Mouse (Mus musculus): ENCODE measurements around the gene Cpa5.

Cpa5 gene

DNA sequence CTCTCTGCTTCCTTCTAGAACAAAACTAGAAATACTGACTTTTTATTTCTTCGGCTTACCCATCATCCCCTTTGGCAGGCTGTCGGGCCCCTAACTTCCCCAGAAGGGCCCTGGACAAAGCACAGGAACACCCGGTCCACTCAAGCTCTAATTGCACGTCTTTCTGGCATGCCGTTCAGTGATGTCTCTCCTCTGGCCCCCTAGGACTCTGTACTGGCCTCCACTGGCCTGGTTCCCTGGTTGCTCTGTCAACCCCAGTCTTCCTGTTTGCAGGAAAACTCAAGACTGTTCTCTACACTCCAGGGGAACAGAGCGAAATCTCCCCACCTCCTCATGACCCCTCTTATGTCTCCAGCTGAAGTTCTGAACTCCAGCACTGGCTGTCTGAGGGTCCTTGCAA lies 7.9 kb downstream of the Cpa5 start:
- TF ChIP-seq GATA4 (IDR thresholded peaks at IDR 0.05; ENCODE audit: insufficient replicate concordance, low read length), result no peak

DNA sequence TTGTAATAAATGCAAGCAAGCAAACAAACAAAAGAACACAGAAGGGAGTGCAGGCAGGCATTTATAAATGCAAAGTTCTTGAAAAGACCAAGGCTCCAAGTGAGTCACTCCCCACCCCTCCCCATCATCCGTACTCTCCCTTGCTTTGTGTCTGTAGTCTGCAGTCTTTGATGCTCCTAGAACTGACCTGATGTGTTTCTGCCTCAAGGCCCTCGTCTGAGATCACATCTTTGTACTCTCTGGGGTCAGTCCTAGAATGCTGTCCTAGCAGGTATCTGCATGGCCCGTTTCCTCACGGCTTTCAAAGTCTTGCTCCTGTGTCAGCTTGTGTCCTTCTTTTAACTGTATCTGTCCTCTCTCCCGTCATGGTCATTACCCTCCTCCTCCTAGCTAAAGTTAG lies 8.8 kb downstream of the Cpa5 start:
- no peak for TF ChIP-seq GATA4 (IDR thresholded peaks at IDR 0.05; ENCODE audit: insufficient replicate concordance, low read length)

DNA sequence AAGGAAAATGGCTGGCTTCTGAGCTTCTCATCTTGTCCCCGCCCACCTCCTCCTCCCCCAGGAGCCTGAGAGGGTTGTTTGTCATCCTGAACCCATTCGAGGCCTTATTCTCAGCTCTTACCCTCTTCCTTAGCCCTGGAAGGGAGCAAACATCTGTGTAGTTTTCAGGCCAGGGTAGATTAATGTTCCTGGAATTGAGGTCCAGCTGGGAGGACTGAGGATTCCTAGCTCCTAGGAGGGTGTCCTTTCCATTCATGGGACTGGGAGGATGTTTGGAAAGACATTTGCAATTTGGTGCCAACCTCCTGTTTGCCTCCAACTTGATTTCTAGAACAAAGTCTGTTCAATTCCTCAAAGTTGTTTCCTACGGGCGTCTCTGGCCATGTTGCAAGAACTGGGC lies 9.8 kb downstream of the Cpa5 start:
- no peak for TF ChIP-seq GATA4 (IDR thresholded peaks at IDR 0.05; ENCODE audit: insufficient replicate concordance, low read length)

DNA sequence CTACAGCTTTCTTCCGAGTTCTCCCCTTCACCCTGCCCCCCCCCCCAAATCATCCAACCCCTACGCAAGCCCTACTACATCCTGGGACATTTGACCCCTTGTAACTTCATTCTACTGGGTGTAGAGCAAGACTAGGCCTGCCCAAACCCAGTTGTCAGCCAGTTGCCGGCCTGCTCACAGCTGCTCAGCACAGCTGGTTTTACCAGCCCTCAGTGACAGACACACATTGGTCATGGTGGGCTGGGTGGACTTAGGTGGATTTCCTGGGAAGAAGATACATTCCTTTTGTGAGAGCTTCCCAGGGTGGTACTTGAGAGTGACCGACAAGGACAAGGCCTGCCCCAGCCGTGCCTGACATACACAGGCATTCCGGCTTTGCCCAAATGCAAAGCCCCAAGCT lies 10.2 kb downstream of the Cpa5 start:
- TF ChIP-seq GATA4 (IDR thresholded peaks at IDR 0.05; ENCODE audit: insufficient replicate concordance, low read length), result no peak

DNA sequence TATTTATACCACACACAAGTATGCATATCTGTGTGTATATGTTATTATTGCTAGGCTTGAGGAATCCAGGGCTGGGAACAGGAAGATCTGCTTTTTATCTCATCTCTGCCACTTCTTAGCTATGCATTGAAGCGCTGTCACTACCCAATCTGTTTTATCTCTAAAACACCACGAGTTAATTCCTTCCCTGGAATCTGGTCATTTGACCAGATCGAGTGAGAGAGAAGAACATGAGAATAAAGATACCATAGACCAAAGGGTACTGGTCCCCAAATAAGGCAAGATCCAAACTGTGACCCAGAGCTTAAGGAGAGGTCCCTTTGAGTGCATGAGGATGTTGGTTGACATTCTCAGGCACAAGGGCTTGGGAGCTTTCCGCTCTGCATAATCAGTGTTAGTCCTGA lies 11.2 kb downstream of the Cpa5 start:
- no peak for TF ChIP-seq GATA4 (IDR thresholded peaks at IDR 0.05; ENCODE audit: insufficient replicate concordance, low read length)

DNA sequence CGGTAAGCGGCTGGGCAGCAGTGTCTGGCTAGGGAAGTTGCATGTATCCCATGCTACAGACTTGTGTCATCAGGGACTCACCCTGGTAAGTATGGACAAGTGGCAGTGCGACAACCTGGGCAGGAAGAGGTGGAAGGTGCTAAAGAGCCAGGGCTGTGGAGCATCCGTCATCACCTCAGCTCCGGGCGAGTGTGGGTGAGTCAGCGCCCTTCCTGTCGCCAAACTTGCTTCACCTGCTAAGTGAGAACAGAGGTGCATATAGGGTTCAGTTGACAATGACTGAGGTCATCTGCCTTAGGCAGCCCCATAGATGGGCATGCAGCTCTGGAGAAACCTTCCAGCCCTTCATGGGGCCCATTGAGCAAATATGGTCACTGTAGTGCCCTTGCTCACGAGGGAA lies 14.0 kb downstream of the Cpa5 start:
- no peak for TF ChIP-seq GATA4 (IDR thresholded peaks at IDR 0.05; ENCODE audit: insufficient replicate concordance, low read length)

DNA sequence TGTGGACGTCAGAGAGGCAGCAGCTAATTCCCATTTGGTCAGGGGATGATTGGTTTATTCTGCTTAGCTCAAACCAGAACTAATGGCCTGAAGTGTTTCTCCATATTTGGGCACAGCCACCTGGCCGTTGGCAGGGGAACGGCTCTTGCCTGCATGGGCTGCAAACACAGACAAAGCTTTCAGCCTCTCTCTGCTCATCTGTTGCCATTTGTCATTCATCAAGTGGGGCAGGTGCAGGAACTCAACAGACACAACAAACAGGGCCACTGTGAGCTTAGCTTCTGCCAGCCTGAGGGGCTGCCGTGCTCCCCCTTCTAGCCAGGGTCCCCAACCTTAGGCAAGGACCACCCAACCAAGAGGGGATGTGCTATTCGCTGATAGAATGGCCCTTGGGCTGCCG lies 17.3 kb downstream of the Cpa5 start:
- TF ChIP-seq GATA4 (IDR thresholded peaks at IDR 0.05; ENCODE audit: insufficient replicate concordance, low read length), result no peak

DNA sequence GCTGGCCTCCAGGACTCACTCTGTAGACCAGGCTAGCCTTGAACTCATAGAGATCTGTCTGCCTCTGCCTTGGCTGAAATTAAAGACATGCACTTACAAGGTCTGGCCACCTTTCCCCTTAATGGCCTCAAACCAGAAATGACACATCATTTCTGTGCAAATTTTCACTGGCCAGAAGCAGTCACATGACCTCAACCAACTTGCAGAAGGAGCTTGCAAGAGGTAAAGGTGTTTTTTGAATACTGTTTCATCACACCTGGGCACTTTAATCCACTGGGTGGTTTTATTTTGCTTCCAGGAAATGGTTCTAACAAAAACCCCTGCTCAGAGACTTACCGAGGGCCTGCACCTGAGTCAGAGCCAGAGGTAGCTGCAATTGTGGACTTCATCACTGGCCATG lies 19.2 kb downstream of the Cpa5 start:
- TF ChIP-seq GATA4 (IDR thresholded peaks at IDR 0.05; ENCODE audit: insufficient replicate concordance, low read length), result no peak

DNA sequence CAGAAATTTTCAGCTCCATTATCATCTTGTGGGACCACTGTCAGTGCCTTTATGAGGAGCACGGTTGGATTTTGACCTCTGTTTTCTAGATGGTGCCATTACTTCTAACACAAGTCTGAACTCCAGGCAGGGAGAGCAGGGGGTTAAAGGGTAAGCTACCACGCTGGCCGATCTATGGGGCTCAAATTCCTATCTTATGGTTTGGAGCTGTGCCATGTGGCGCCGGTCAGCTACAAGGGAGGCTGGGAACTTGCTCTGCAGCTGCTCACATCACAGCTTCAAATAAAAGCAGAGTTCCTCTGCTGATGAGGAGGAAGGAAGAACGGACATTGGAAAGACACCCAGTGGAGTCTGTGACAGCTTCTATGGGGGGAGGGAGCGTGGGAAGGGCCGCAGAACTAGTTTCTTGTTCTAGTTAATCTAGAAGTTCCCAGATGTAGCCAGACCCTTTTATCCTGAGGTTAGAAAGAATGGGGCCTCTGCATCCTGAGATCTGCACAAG lies 24.6 kb downstream of the Cpa5 start:
- no peak for TF ChIP-seq GATA4 (IDR thresholded peaks at IDR 0.05; ENCODE audit: insufficient replicate concordance, low read length)

DNA sequence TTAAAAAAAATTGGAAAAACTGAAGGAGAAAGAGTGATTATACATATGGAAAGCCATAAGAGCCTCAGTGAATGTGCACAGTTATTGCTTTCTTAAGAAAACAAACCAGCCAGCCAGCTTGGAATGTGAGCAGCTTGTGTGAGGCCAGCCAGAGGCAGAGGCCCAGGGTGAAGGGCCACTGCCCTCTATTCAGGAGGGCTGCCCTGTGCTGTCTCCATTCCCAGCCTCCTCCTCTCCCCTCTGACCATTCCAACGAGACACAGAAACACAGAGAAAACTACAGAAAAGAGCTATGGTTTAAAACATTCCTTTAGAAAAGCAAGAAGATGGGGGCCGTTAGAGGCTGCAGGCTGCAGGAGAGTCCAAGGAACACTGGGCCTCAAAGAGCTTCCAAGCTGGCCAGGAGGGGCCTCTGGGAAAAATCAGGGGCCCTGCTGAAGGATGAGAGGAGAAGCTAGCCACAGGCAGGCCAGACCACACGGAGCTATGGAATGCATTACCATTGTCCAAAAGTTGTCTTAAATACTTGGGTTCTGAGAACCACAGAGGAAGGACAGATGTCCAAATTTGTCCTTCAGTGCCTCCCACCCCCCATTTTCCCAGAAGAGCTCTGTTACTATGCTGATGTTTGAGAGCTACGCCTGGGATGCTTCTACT lies 25.5 kb downstream of the Cpa5 start:
- TF ChIP-seq GATA4 (IDR thresholded peaks at IDR 0.05; ENCODE audit: insufficient replicate concordance, low read length), result no peak

DNA sequence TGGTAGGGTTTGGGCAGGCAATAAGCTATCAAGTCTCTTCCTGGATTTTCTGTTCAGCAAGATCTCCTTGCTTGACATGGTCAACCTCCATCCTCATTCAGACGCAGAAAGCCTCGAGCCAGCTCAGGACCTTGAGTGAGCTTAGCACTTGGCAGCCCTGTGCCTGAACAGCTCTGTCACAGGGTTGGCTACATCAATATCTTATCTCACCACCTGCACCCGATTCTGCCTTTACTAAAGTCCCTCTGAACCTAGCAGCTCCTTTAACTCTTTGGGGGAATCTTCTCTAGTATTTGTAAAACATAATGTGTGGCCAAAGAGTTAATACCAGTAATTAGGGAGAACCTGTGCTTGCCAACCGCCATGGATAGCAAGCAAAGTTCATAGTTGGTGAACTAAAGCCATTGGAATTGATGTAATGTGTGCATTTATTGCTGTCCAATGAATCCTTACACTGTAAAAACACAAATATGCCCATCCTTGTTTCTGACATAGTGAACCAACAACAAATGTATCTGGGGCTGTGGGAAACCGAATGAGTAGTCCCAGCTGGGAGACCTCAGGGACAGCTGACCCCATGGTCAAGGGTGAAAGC lies 28.0 kb downstream of the Cpa5 start, which contains the start of gene Cpa1:
TSS of gene Cpa1 (plus strand) at position 545 of the 595 bp plus-strand sequence.
- no peak for TF ChIP-seq GATA4 (IDR thresholded peaks at IDR 0.05; ENCODE audit: insufficient replicate concordance, low read length)

DNA sequence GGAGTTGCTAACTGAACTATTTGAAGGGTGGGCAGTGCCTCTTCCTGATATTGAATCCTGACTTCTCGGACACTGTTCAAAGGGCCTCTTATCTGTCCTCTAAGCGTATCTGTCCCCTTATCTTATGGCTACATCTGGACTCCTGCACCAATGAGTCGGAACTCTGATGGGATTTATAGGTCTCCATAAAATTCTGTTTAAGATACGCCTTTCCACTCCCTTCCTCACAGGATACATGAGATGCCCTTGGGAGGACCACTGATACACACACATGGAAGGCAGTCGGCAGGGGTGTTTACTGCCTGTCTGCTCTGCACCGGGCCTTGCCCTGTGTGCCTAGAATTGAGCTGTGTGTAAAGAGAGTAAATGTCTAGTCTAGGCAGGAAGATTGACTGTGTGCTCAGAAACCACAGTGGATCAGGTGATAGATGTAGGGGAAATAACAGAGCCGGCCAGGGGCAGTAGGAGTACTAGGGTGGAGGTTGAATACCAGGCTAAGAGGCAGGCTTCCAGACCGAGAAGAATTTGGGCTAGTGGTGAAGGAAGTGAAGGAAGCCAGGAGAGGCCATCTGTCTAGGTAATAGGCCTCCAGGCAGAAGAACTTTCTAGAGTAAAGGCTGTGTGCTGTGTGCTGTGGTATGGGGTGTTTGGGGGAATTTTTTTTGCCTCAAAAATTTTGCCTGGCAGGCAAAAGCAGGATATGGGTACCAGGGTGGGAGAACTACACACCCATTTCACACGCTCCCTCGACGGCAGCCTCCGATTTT lies 33.1 kb downstream of the Cpa5 start:
- TF ChIP-seq GATA4 (IDR thresholded peaks at IDR 0.05; ENCODE audit: insufficient replicate concordance, low read length), result no peak

DNA sequence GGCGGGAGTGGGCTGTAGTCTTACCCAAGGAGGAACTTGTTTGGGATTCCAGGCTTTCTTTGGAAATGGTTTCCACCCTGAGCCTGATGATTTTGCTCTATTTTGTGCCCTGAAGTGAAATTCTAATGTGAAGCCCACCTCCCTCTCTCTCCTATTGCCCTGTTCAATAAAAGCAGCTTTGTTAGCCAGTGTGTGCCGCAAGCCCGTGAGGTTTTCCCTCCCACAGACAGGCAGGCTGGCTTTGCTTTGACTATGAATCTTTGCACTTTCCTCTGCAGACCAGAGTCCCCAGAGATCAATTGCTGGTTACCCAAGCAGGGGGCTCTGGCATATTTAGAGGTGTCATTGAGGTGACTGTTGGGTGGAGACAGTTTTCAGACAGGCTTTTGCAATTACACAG lies 33.7 kb downstream of the Cpa5 start:
- TF ChIP-seq GATA4 (IDR thresholded peaks at IDR 0.05; ENCODE audit: insufficient replicate concordance, low read length), result no peak

DNA sequence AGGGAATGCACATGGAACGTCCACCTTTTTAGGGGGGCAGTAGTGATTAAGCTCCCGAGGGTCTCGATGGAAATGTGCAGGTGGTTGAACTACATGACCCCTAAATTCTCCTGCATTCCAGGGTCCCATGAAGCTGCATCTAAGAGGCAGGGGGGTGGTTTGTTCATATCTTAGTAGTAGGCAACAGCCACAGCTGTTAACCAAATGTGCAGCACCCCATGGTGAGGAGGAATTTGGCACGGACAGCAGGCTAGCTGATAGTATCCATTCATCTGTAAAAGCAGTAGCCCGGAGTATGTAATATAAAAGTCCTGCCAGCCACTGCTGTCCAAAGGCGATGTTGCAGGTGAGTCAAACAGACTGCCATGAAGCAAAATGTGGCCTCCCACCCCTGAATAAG lies 34.6 kb downstream of the Cpa5 start:
- no peak for TF ChIP-seq GATA4 (IDR thresholded peaks at IDR 0.05; ENCODE audit: insufficient replicate concordance, low read length)

DNA sequence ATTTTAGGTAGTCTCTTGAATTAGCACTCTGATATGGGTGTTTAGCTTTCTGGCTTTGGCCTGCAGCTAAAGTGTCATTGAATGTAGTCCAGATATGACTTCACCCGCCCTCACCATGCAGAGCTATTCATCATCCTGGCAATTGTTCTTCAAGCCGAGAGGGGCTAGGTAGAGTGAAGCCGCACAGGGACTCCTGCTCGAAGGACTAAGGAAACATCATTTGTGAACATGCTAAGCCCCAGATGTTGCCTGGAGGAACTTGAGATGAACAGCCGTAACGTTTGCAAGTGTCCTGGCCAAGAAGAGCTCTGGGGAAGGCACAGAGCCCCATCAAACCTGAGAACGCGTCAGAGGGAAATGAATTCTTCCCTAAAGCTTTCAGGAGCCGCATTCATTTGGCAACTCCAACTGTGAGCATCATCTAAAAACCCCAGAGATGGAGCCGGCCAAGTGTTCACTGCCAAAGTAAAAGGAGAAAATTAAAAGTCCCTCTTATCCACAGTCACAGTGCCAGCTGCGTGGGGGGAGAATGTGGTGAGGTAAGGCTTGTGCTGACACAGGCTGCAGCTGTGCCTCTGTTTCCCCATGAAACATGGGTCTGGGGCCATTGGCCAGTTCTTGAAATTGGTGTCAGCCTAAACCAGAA lies 39.0 kb downstream of the Cpa5 start:
- no peak for TF ChIP-seq GATA4 (IDR thresholded peaks at IDR 0.05; ENCODE audit: insufficient replicate concordance, low read length)

Data from liver, adult (tissue).